Mouse (Mus musculus) forebrain, embryonic 12.5 days (tissue): ENCODE data around the gene Sco2. TPM values are rescaled to one million over a fixed set of nuclear protein-coding genes. Genes with fewer than 3 reads are reported as not detected.
A peak's percentile ranks its signal among the peaks of the same experiment; 100 is the strongest.

Experiments used
- ATAC-seq: fragments of 200-750 bp; cut with Nextera tagmentation; 2 replicates; pipeline ENCODE4 v1.8.0; 2017; ENCODE audit warnings: moderate TSS enrichment; ENCODE audit not compliant: low FRiP score
- H3K27ac ChIP-seq: fragments of 300-500 bp; sonication (generic); 2 replicates; pipeline ENCODE4 v1.5.1; 2016; ENCODE audit warnings: mild to moderate bottlenecking
- H3K27me3 ChIP-seq: fragments of 300-500 bp; sonication (generic); 2 replicates; pipeline ENCODE4 v1.6.1; 2016; ENCODE audit warnings: mild to moderate bottlenecking
- H3K36me3 ChIP-seq: fragments of 300-500 bp; sonication (generic); replicated peaks from 2 replicates; pipeline ENCODE4 v1.6.1; 2016; ENCODE audit warnings: mild to moderate bottlenecking
- H3K4me1 ChIP-seq: fragments of 300-500 bp; sonication (generic); 2 replicates; pipeline ENCODE4 v1.6.1; 2016
- H3K4me2 ChIP-seq: fragments of 300-500 bp; sonication (generic); 2 replicates; pipeline ENCODE4 v1.6.1; 2016; ENCODE audit warnings: mild to moderate bottlenecking, moderate library complexity
- H3K4me3 ChIP-seq: fragments of 300-500 bp; sonication (generic); replicated peaks from 2 replicates; pipeline ENCODE4 v1.5.1; 2016; ENCODE audit warnings: mild to moderate bottlenecking
- H3K9ac ChIP-seq: fragments of 300-500 bp; sonication (generic); 2 replicates; pipeline ENCODE4 v1.6.1; 2016; ENCODE audit warnings: mild to moderate bottlenecking
- H3K9me3 ChIP-seq: fragments of 300-500 bp; sonication (generic); 2 replicates; pipeline ENCODE4 v1.6.1; 2016
- WGBS: fragments of 180-500 bp; shearing (Covaris S2); methylation state at CpG from one replicate; pipeline ENCODE4 v1.1.7; 2016; 5-methylcytosine and 5-hydroxymethylcytosine counted together
- polyA plus RNA-seq: library from polyadenylated mRNA; unstranded; fragments of >200 nt; fragmentation: Nextera tagmentation; extraction: Ambion mirVana; gene quantifications from 2 replicates; pipeline ENCODE4 v1.2.1, GENCODE M21; 2016

Gene Sco2
- polyA plus RNA-seq, 1 experiment from 2014 or later, result 4.7 TPM

DNA sequence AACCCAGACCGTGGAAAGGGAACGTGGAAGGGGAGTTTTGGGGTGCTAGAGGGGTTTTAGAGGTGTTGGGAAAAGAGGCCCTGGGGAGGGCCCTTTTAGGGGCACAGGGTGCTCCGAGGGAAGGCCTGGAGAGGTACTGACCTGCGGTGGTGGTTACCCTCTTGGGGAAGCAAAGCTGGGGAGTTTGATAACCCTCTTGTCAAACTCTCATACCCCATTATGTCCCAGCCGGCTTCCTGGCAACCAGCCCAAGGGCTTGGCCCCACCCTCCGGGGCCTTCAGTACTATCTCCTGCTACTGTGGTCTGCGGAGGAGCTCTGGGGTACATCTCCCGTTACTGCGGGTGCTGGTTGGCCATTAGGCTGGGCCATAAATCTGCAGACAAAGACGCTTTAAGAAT lies 5.8 kb upstream of the Sco2 start:
- 0 out of 2 replicates have a peak, but pooled peaks have one; percentile 15 for ATAC-seq
- no peak overlapping the region for H3K27ac ChIP-seq
- H3K9me3 ChIP-seq, result no peaks in the 10 kb centered on the region
- no peaks in the 10 kb centered on the region for H3K36me3 ChIP-seq
- peak overlapping the region; percentile 38 for H3K4me3 ChIP-seq
- 15% methylated on average over 10 of the region's 10 CpGs for WGBS
- H3K27me3 ChIP-seq, result peaks cover 49% of the 10 kb centered on the region
- peak overlapping the region; percentile 67 for H3K4me2 ChIP-seq
- peak overlapping the region; percentile 36; the same call in 1 of the 2 replicates for H3K9ac ChIP-seq
- H3K4me1 ChIP-seq, result peaks cover 19% of the 10 kb centered on the region

DNA sequence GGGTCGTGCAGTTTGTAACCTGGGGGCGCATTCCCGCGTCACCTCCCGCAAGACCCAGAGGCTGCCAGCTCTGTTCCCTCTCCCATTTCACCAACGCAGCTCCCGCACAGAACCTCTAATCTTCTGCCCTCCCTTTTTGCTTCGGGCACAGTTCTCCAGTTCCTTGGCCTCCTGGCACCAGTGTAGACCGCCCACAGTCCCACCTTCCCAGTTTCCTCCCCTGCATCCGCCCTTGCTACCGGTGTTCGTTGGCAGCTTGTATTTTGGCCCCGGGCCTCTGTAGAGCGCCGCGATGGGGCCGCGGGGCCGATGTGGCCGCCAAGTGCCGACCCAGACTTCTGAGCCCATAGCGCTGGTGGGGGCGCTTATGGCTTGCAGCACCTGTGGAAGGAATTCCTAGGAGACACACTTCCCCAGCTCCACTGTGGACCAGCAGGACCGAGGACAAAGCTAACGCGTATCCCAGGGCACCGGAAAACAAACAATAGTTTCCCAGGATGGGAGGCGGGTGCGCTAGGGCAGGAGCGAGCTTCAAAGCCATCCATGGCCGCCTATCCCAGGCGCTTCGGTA lies 5.3 kb upstream of the Sco2 start, which contains the start of gene Odf3b:
TSS of gene Odf3b (minus strand) at position 452 of the 571 bp plus-strand sequence.
- WGBS, result under 1% methylated on average over 33 of the region's 33 CpGs
- no peak for ATAC-seq

DNA sequence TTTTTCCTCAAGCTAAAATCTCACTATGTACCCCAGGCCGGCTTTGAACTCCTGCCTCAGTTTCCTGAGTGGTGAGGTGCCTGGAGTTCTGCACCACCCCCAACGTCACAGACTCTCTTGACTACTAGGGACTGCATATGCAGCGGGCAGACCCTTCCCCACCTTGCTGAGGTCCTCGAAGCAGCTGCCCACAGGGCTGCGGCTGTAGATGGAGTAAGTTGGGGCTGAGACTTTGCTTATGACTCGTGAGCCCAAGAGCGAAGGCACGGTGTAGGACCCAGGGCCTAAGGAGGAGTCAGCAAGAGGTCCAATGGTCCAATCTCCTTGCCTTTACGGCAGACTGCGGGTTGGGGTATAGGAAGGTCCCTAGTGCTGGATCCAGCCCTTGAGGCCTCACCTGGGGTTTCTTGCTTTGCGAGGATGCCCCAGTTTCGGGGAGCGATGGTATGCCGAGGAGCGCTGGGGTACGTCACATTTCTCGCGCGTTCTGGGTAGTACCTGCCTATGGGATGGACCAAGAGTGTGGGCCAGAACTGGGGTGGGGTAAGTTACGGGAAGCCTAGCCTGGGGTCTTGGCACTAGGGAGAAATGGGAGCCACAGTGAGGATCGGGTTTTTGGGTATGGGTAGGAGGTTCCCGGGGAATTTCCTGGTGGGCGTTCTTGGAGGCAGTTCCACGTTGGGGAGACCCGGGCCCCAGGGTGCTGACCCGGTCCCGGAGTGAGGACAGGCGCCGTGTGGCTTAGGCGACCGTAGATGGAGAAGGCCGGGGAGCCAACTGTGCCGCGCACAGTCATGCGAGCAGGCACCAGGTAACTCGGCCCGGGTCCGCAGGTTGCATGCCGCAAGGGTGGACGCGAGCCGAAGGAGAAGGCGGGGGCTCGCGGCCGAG lies 4.5 kb upstream of the Sco2 start:
- WGBS, result 10% methylated on average over 46 of the region's 46 CpGs
- Histone ChIP-seq H3K27me3 (peaks cover 49% of the 10 kb centered on the region), H3K27ac (no peak overlapping the region)

More for the DNA sequence above, 5.3 kb upstream of the Sco2 start, which contains the start of gene Odf3b:
- no peaks in the 10 kb centered on the region for H3K36me3 ChIP-seq
- peak within 1 kb of the TSS; percentile 67 for H3K4me2 ChIP-seq
- no peak within 1 kb of the TSS for H3K27ac ChIP-seq
- peaks cover 49% of the 10 kb centered on the region for H3K27me3 ChIP-seq
- no peaks in the 10 kb centered on the region for H3K9me3 ChIP-seq
- peaks cover 23% of the 10 kb centered on the region for H3K4me1 ChIP-seq
- peak within 1 kb of the TSS; percentile 38 for H3K4me3 ChIP-seq
- peak within 1 kb of the TSS; percentile 36; the same call in 1 of the 2 replicates for H3K9ac ChIP-seq

DNA sequence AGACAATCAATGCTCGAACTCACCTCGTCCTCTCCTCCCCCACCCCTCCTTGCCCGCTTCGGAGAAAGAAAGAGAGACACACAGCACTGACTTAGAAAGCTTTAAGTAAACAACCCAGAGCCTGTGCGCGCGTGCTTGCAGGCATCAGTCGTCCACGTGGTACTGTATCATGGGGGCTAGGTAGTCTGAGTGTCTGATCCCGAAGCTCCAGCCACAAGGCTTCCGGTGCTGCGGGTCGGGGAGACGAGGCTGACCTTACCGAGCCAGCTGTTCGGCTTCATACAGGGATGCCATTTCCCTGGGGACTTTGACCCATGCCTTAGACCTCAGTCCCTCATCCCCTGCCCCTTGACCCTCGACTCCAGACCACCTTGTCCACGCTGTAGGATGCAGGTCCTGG lies 3.7 kb upstream of the Sco2 start:
- Histone ChIP-seq H3K27me3 (peaks cover 49% of the 10 kb centered on the region), H3K36me3 (peaks cover 5% of the 10 kb centered on the region), H3K9me3 (no peaks in the 10 kb centered on the region), H3K4me1 (peaks cover 33% of the 10 kb centered on the region), H3K9ac (no peak overlapping the region), H3K4me2 (no peak overlapping the region), H3K4me3 (no peak overlapping the region), H3K27ac (no peak overlapping the region)
- ATAC-seq, result no peak
- 9% methylated on average over 18 of the region's 18 CpGs for WGBS

More for the DNA sequence above, 4.5 kb upstream of the Sco2 start:
- peak overlapping the region; percentile 36; the same call in 1 of the 2 replicates for H3K9ac ChIP-seq
- no peaks in the 10 kb centered on the region for H3K9me3 ChIP-seq
- peaks cover 26% of the 10 kb centered on the region for H3K4me1 ChIP-seq
- ATAC-seq, result no peak
- H3K36me3 ChIP-seq, result no peaks in the 10 kb centered on the region
- peak overlapping the region; percentile 38 for H3K4me3 ChIP-seq
- H3K4me2 ChIP-seq, result peak overlapping the region; percentile 67

DNA sequence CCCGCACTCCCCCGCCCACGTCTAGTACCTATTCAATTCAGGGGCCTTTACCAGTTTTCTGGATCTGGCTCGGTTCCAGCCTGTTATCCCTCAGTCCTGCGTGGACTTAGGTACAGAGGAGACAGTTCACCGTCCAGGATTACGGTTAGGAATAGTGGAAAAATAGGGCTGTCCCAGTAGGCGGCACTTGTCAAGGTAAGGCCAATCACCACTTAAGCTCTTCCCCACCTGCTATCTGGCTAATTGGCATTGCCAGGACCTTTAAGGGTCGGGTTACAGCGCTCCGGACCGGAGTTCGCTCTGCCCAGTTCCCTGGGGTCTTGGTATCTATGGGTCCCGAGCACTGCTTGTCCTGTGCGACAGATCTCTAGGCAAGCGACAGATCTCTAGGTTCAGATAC lies 3.3 kb upstream of the Sco2 start, which contains the start of gene Tymp:
TSS of gene Tymp (minus strand) at position 83 of the 400 bp plus-strand sequence.
- no peak within 1 kb of the TSS for H3K9ac ChIP-seq
- H3K27me3 ChIP-seq, result peaks cover 49% of the 10 kb centered on the region
- no peak within 1 kb of the TSS for H3K27ac ChIP-seq
- H3K36me3 ChIP-seq, result peaks cover 9% of the 10 kb centered on the region
- no peak within 1 kb of the TSS for H3K4me3 ChIP-seq
- no peak within 1 kb of the TSS for H3K4me2 ChIP-seq
- H3K9me3 ChIP-seq, result no peaks in the 10 kb centered on the region
- H3K4me1 ChIP-seq, result peaks cover 33% of the 10 kb centered on the region
- no peak for ATAC-seq
- 17% methylated on average over 16 of the region's 16 CpGs for WGBS

DNA sequence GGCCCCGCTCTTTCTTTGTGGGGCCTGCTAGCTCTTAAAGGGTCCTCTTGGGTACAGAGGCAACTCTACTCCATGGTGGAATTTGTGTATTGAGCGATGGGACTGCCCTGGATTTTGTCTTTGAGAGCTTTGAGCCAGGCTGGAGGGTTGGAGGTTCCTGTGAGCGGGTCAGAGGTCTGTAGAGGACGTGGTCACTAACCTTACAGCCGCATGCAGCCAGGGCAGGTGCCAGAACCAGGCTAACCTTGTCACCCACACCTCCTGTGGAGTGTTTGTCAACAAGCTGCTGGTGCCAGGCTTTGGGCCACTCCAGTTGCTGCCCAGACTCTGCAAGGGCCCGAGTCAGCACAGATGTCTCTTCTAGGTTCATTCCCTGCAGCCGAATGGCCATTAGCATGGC lies 2.4 kb upstream of the Sco2 start:
- H3K4me1 ChIP-seq, result peaks cover 33% of the 10 kb centered on the region
- H3K9me3 ChIP-seq, result no peaks in the 10 kb centered on the region
- H3K27ac ChIP-seq, result no peak overlapping the region
- peaks cover 49% of the 10 kb centered on the region for H3K27me3 ChIP-seq
- 83% methylated on average over 7 of the region's 7 CpGs for WGBS
- H3K4me2 ChIP-seq, result no peak overlapping the region
- no peak overlapping the region for H3K9ac ChIP-seq
- ATAC-seq, result no peak
- peaks cover 19% of the 10 kb centered on the region for H3K36me3 ChIP-seq
- H3K4me3 ChIP-seq, result no peak overlapping the region

DNA sequence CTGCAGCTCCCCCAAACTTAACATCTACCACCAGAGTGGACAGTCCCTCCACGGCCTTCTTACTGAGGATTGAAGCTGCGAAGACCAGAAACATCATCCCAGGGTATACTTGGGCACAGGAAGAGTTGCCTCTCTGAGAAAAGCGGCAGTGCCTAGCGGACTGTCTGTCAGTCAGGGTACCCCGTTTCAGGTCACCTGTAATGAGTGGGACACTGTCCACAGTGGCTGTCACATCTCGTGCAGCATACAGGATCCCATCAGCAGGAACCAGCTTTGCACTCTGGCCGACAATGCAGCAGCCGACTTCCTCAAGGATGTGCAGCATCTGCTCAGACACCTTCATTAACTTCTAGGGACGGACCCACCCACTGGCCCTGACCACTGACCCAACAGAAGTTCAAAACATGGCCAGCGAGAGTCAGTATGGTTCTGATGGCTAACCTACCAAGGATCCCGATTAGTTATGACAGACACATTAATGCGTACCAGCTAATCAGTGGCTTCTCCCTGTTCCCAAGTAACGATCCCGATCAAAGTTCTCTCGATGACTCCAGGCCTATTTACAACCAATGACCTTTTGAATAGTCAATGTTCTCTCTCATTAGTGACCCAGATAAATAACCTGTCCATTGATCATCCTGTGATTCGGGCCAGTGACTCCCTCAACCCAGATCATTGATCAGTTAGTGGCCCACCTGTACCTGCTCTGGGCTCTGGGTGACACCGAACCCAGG lies 1.3 kb upstream of the Sco2 start:
- H3K4me2 ChIP-seq, result no peak overlapping the region
- ATAC-seq, result no peak
- H3K9me3 ChIP-seq, result no peaks in the 10 kb centered on the region
- peaks cover 33% of the 10 kb centered on the region for H3K4me1 ChIP-seq
- 92% methylated on average over 17 of the region's 17 CpGs for WGBS
- peaks cover 29% of the 10 kb centered on the region for H3K36me3 ChIP-seq
- peaks cover 45% of the 10 kb centered on the region for H3K27me3 ChIP-seq
- H3K4me3 ChIP-seq, result no peak overlapping the region
- H3K9ac ChIP-seq, result no peak overlapping the region; the same call in 1 of the 2 replicates
- H3K27ac ChIP-seq, result no peak overlapping the region

DNA sequence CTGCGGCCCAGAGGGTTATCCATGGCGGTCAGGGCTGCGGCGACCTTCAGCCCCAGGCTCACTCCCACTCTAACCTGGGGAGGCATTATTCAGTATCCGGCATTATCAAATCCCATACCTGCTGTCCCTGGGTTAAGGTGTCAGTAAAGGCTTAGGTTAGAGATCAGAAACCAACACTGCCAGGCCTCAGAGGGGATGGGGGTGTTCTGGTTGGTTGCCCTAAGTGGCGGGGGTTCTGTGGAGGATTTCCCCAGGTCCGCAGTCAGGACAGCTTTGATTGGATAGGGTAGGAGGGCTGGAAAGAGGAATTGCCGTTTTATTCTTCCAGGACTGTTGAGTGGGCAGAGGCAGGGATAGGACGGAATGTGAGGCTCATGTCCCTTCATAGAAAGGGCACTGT lies 694 bp upstream of the Sco2 start:
- WGBS, result 54% methylated on average over 9 of the region's 9 CpGs
- no peak for ATAC-seq
- H3K4me1 ChIP-seq, result peaks cover 31% of the 10 kb centered on the region

DNA sequence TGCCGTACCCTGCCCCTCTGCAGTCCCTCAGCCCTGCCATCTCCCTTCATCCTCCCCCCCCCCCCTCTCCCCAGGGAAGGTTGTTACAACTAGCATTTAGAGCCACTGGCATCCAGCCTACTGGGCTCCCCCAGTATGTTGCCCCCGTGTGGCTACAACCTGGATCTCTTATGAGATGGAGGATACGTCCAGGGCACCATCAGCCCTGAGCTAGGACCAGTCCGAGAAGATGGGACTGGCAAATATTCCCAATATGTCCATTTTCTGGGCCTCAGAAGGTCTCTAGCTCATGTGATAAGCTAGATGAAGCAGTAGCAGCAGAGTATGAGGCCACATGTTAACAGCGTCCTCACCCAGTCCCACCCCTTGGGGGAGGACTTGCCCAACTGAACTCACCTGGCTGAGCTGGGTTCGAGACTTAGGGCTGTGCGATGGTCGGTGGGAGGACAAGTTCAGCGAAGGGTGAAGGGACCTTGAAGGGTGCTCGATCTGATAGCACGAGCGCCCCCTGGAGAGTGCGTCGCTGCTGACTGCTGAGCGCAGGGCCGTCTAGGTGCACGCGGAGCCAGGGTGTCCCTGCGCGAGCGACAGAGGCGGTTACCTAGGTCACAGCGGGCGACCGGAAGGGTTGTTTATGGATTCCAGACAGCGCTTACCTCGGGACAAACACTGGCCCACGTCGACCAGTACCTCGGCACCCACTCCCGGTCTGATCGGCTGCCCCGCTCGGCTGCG lies 452 bp downstream of the Sco2 start:
- Histone ChIP-seq H3K9me3 (no peaks in the 10 kb centered on the region), H3K36me3 (peaks cover 47% of the 10 kb centered on the region), H3K4me3 (peak overlapping the region; percentile 70), H3K27ac (peak overlapping the region; percentile 94), H3K27me3 (peaks cover 30% of the 10 kb centered on the region), H3K9ac (peak overlapping the region; percentile 71), H3K4me1 (peaks cover 20% of the 10 kb centered on the region), H3K4me2 (peak overlapping the region; percentile 89)
- peak; percentile 85 for ATAC-seq
- WGBS, result 2% methylated on average over 35 of the region's 35 CpGs

More for the DNA sequence above, 694 bp upstream of the Sco2 start:
- H3K9ac ChIP-seq, result peak overlapping the region; percentile 71
- H3K4me3 ChIP-seq, result peak overlapping the region; percentile 70
- H3K27ac ChIP-seq, result peak overlapping the region; percentile 94; the same call in 1 of the 2 replicates
- H3K4me2 ChIP-seq, result peak overlapping the region; percentile 89
- H3K36me3 ChIP-seq, result peaks cover 36% of the 10 kb centered on the region
- no peaks in the 10 kb centered on the region for H3K9me3 ChIP-seq
- H3K27me3 ChIP-seq, result peaks cover 42% of the 10 kb centered on the region

DNA sequence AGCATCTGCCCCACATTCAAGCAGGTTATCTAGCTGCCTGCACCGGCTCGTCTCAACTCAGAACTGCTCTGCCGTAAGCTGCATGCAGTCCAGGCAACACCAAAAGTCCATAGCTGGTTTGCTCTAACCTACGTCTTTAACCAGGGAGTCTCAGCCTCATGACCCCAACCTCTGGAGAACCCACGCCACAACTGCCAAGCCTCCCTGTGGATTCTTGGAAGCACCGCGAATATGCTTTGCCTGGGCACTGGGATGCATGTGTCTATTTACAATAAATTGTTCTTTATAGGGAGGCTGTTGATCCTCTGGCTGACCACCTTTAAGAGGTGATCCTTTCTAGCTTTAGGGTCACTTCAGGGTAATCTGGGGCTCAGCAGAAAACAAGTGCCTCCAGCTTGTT lies 1.1 kb downstream of the Sco2 start:
- H3K4me2 ChIP-seq, result peak overlapping the region; percentile 89
- H3K9me3 ChIP-seq, result no peaks in the 10 kb centered on the region
- peaks cover 54% of the 10 kb centered on the region for H3K36me3 ChIP-seq
- H3K27me3 ChIP-seq, result peaks cover 24% of the 10 kb centered on the region
- H3K4me1 ChIP-seq, result peaks cover 17% of the 10 kb centered on the region
- no peak overlapping the region for H3K9ac ChIP-seq
- no peak overlapping the region for H3K4me3 ChIP-seq
- no peak for ATAC-seq
- 86% methylated on average over 7 of the region's 7 CpGs for WGBS
- no peak overlapping the region for H3K27ac ChIP-seq

DNA sequence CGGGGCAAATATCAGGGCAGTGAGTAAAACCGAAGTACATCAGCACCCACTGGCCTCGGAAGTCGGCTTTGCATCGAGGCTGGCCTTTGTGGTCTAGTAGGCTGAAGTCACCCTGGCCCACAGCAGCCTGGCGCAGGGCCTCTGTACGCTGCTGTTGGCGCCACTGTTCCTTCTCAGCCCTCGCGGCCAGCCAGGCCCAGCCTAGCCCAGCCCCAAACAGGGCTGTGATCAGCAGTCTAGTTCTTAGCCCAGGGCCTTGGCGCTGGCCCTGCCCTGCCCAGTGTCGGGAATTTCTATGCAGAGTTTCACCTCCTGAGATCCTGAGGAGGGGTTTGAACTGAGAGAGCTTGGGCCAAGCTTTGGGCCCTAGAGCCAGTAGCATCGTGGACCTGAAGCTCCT lies 1.6 kb downstream of the Sco2 start:
- 88% methylated on average over 13 of the region's 13 CpGs for WGBS
- no peak overlapping the region for H3K4me2 ChIP-seq
- H3K9me3 ChIP-seq, result no peaks in the 10 kb centered on the region
- ATAC-seq, result no peak
- no peak overlapping the region for H3K9ac ChIP-seq
- peaks cover 58% of the 10 kb centered on the region for H3K36me3 ChIP-seq
- no peak overlapping the region for H3K27ac ChIP-seq
- H3K4me3 ChIP-seq, result no peak overlapping the region
- H3K4me1 ChIP-seq, result peaks cover 14% of the 10 kb centered on the region
- H3K27me3 ChIP-seq, result peaks cover 19% of the 10 kb centered on the region
